Mouse (Mus musculus) forebrain, postnatal 0 days (tissue): ENCODE data around the gene Usp3. TPM values are rescaled to one million over a fixed set of nuclear protein-coding genes. Genes with fewer than 3 reads are reported as not detected.

Experiments
- ATAC-seq: fragments of 200-750 bp; cut with Nextera tagmentation; 2 replicates; pipeline ENCODE4 v1.8.0; 2017; ENCODE audit warnings: mild to moderate bottlenecking, moderate library complexity
- DNase-seq: peaks from one replicate; pipeline ENCODE4 v3.0.0-alpha.2; 2015
- H3K27ac ChIP-seq: fragments of 300-500 bp; sonication (generic); 2 replicates; pipeline ENCODE4 v1.5.1; 2014; ENCODE audit warnings: low read depth, mild to moderate bottlenecking, antibody characterized with exemption, low read length, moderate library complexity, mixed read lengths
- H3K27me3 ChIP-seq: fragments of 300-500 bp; sonication (generic); 2 replicates; pipeline ENCODE4 v1.6.1; 2014; ENCODE audit warnings: mild to moderate bottlenecking, low read length, mixed read lengths; ENCODE audit not compliant: insufficient read depth
- H3K36me3 ChIP-seq: fragments of 300-500 bp; sonication (generic); 2 replicates; pipeline ENCODE4 v1.6.1; 2014; ENCODE audit warnings: mild to moderate bottlenecking, moderate library complexity; ENCODE audit not compliant: insufficient read depth
- H3K4me1 ChIP-seq: fragments of 300-500 bp; sonication (generic); 2 replicates; pipeline ENCODE4 v1.6.1; 2014; ENCODE audit warnings: antibody characterized with exemption; ENCODE audit not compliant: insufficient read depth
- H3K4me2 ChIP-seq: fragments of 300-500 bp; sonication (generic); 2 replicates; pipeline ENCODE4 v1.6.1; 2014; ENCODE audit warnings: low read depth, mild to moderate bottlenecking, moderate library complexity
- H3K4me3 ChIP-seq: fragments of 300-500 bp; sonication (generic); 2 replicates; pipeline ENCODE4 v1.5.1; 2014; ENCODE audit warnings: low read depth, low read length, mixed read lengths
- H3K9ac ChIP-seq: fragments of 300-500 bp; sonication (generic); 2 replicates; pipeline ENCODE4 v1.6.1; 2014; ENCODE audit warnings: mild to moderate bottlenecking
- H3K9me3 ChIP-seq: fragments of 300-500 bp; sonication (generic); 2 replicates; pipeline ENCODE4 v1.6.1; 2016; ENCODE audit warnings: low read length
- CTCF ChIP-seq: sonication (generic); IDR thresholded peaks from 2 replicates; pipeline ENCODE4 v1.5.1; 2016; ENCODE audit warnings: antibody characterized with exemption, control low read depth, low read depth
- WGBS: fragments of 180-500 bp; shearing (Covaris S2); extraction: QIAGEN DNeasy Blood & Tissue Kit; methylation state at CpG from one replicate; pipeline ENCODE4 v1.1.7; 2014; 5-methylcytosine and 5-hydroxymethylcytosine counted together
- polyA plus RNA-seq: library from polyadenylated mRNA; unstranded; fragments of >200 nt; fragmentation: Nextera tagmentation; extraction: Ambion mirVana; gene quantifications from 2 replicates; pipeline ENCODE4 v1.2.1, GENCODE M21; 2015
- total RNA-seq: library from RNA; depleted of rRNA; stranded (reverse); fragments of >200 nt; gene quantifications from 2 replicates; pipeline ENCODE4 v1.2.3, GENCODE M21; 2014

Usp3 gene
- total and polyA plus RNA-seq, 2 experiments from 2014 or later: 55.2 to 59.7 TPM

- TF ChIP-seq CTCF: no peak
- Histone ChIP-seq H3K27me3 (no peaks in the 10 kb centered on the region), H3K9ac (no peak overlapping the region), H3K4me1 (no peaks in the 10 kb centered on the region), H3K4me2 (no peak overlapping the region), H3K4me3 (no peak overlapping the region), H3K9me3 (no peaks in the 10 kb centered on the region), H3K36me3 (peaks cover 59% of the 10 kb centered on the region), H3K27ac (no peak overlapping the region)
- DNase-seq (no peak), ATAC-seq (no peak)
- WGBS: 95% methylated on average over 3 of the region's 3 CpGs
Measured at GRCm38 (mm10) chr9:66521595-66521994, 71.3 kb downstream of the Usp3 start.

- no peak overlapping the region for H3K4me3 ChIP-seq
- DNase-seq: no peak
- no peak for ATAC-seq
- H3K4me1 ChIP-seq: no peaks in the 10 kb centered on the region
- no peak overlapping the region for H3K9ac ChIP-seq
- no peaks in the 10 kb centered on the region for H3K27me3 ChIP-seq
- no peaks in the 10 kb centered on the region for H3K9me3 ChIP-seq
- WGBS: 98% methylated on average over 4 of the region's 4 CpGs
- no peak overlapping the region for H3K27ac ChIP-seq
- no peak overlapping the region for H3K4me2 ChIP-seq
- TF ChIP-seq CTCF: no peak
- H3K36me3 ChIP-seq: peaks cover 60% of the 10 kb centered on the region
Measured at GRCm38 (mm10) chr9:66520299-66520698, 72.6 kb downstream of the Usp3 start.

- Histone ChIP-seq H3K4me1 (no peaks in the 10 kb centered on the region), H3K27ac (no peak overlapping the region), H3K9me3 (no peaks in the 10 kb centered on the region), H3K4me2 (no peak overlapping the region), H3K36me3 (peaks cover 58% of the 10 kb centered on the region), H3K4me3 (no peak overlapping the region), H3K9ac (no peak overlapping the region), H3K27me3 (no peaks in the 10 kb centered on the region)
- WGBS: 58% methylated on average over 5 of the region's 5 CpGs
- ATAC-seq (no peak), DNase-seq (no peak)
- no peak for TF ChIP-seq CTCF
Measured at GRCm38 (mm10) chr9:66518901-66519300, 74.0 kb downstream of the Usp3 start.

- no peak overlapping the region for H3K9ac ChIP-seq
- H3K4me1 ChIP-seq: no peaks in the 10 kb centered on the region
- no peak for TF ChIP-seq CTCF
- H3K27me3 ChIP-seq: no peaks in the 10 kb centered on the region
- no peak overlapping the region for H3K4me2 ChIP-seq
- H3K27ac ChIP-seq: no peak overlapping the region
- 95% methylated on average over 5 of the region's 5 CpGs for WGBS
- DNase-seq (no peak), ATAC-seq (no peak)
- H3K36me3 ChIP-seq: peaks cover 58% of the 10 kb centered on the region
- no peaks in the 10 kb centered on the region for H3K9me3 ChIP-seq
- H3K4me3 ChIP-seq: no peak overlapping the region
Measured at GRCm38 (mm10) chr9:66518251-66518650, 74.7 kb downstream of the Usp3 start.

- no peak overlapping the region for H3K9ac ChIP-seq
- ATAC-seq (no peak), DNase-seq (no peak)
- H3K9me3 ChIP-seq: no peaks in the 10 kb centered on the region
- TF ChIP-seq CTCF: no peak
- no peak overlapping the region for H3K4me3 ChIP-seq
- H3K4me2 ChIP-seq: no peak overlapping the region
- 92% methylated on average over 10 of the region's 10 CpGs for WGBS
- H3K27me3 ChIP-seq: no peaks in the 10 kb centered on the region
- peaks cover 57% of the 10 kb centered on the region for H3K36me3 ChIP-seq
- no peak overlapping the region for H3K27ac ChIP-seq
- 0 out of 2 replicates have a peak, but pooled peaks cover 3% of the 10 kb centered on the region for H3K4me1 ChIP-seq
Measured at GRCm38 (mm10) chr9:66517746-66518145, 75.2 kb downstream of the Usp3 start.

- Histone ChIP-seq H3K9ac (no peak overlapping the region), H3K27ac (no peak overlapping the region), H3K27me3 (no peaks in the 10 kb centered on the region), H3K4me3 (no peak overlapping the region), H3K4me2 (no peak overlapping the region), H3K36me3 (peaks cover 54% of the 10 kb centered on the region), H3K4me1 (0 out of 2 replicates have a peak, but pooled peaks cover 6% of the 10 kb centered on the region), H3K9me3 (no peaks in the 10 kb centered on the region)
- no peak for DNase-seq
- 93% methylated on average over 6 of the region's 6 CpGs for WGBS
- no peak for ATAC-seq
- no peak for TF ChIP-seq CTCF
Measured at GRCm38 (mm10) chr9:66516296-66516940, 76.5 kb downstream of the Usp3 start.

- no peak for ATAC-seq
- WGBS: 76% methylated on average over 10 of the region's 10 CpGs
Measured at GRCm38 (mm10) chr9:66515680-66516210, 77.2 kb downstream of the Usp3 start.

More at GRCm38 (mm10) chr9:66515680-66516210, 77.2 kb downstream of the Usp3 start:
- Histone ChIP-seq H3K4me3 (no peak overlapping the region), H3K9me3 (no peaks in the 10 kb centered on the region), H3K4me1 (peaks cover 6% of the 10 kb centered on the region; the same call in 1 of the 2 replicates), H3K27me3 (no peaks in the 10 kb centered on the region), H3K36me3 (peaks cover 54% of the 10 kb centered on the region), H3K27ac (no peak overlapping the region), H3K4me2 (no peak overlapping the region), H3K9ac (no peak overlapping the region)
- no peak for TF ChIP-seq CTCF
- DNase-seq: no peak
